9 mouse cellular contexts compared by ENCODE assay signal in the genomic region with DNA sequence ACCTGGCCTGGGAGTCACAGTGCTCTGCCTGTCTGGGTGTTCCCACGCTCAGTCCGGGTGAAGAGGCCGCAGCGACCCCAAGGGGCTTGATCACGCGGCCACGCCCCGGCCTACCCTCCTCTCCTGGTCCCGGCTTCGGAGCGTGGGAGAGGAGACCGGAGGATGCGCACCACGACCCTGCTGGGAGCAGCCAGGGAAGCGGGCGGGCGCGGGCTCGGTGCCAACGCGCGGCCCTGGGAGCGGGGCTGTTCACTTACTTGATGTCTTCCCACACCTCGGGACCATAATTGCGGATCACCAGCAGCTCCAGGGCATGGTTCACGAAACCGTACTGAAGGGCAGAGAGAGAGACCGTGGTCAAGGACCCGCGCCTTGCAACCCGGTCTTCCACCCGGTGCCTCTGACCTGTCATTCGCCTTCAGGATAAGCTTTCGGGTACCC. TPM values are rescaled to one million over a fixed set of nuclear protein-coding genes. Genes with fewer than 3 reads are reported as not detected.
DNase-seq lines count a peak whose midpoint lies in the region; ATAC-seq and TF ChIP-seq lines count a peak whose summit lies in the region.
"Had no signal": no experiment of that assay in that cellular context is flagged by ENCODE, and none has a peak within 500 bp of the region (broad histone marks: within the 10 kb centered on the region; RNA-seq: fewer than 3 reads in every experiment).

No protein-coding gene starts in this region.

- no peaks in the 10 kb centered on the region for H3K27me3 ChIP-seq in megakaryocyte, embryonic 14.5 days (replicated peaks)
- 0 out of 2 replicates have a peak, but pooled peaks cover 5% of the 10 kb centered on the region for H3K27me3 ChIP-seq in embryonic facial prominence, embryonic 14.5 days (replicated peaks; ENCODE audit: control insufficient read depth, insufficient read depth, low read length)
- no peaks in the 10 kb centered on the region for H3K27me3 ChIP-seq in kidney, adult 2 months (replicated peaks; ENCODE audit: control insufficient read depth, insufficient read depth, low read length)
- peaks cover 34% of the 10 kb centered on the region for H3K27me3 ChIP-seq in limb, embryonic 10.5 days (ENCODE audit: low read depth, poor library complexity, severe bottlenecking)
- no peaks in the 10 kb centered on the region for H3K27me3 ChIP-seq in midbrain, embryonic 12.5 days

- 1% methylated on average over 30 of the region's 34 CpGs for WGBS in embryonic facial prominence, embryonic 14.5 days
- 2% methylated on average over 34 of the region's 34 CpGs for WGBS in kidney, adult 2 months
- WGBS in limb, embryonic 10.5 days, result under 1% methylated on average over 34 of the region's 34 CpGs
- 1% methylated on average over 34 of the region's 34 CpGs for WGBS in midbrain, embryonic 12.5 days

- H3K9me3 ChIP-seq in megakaryocyte, embryonic 14.5 days, result no peaks in the 10 kb centered on the region
- no peaks in the 10 kb centered on the region for H3K9me3 ChIP-seq in embryonic facial prominence, embryonic 14.5 days (ENCODE audit: control insufficient read depth, low read length)
- H3K9me3 ChIP-seq in limb, embryonic 10.5 days (replicated peaks), result no peaks in the 10 kb centered on the region
- no peaks in the 10 kb centered on the region for H3K9me3 ChIP-seq in midbrain, embryonic 12.5 days

- peak overlapping the region; percentile 97 for H3K4me2 ChIP-seq in embryonic facial prominence, embryonic 14.5 days (ENCODE audit: low read depth, low read length)
- H3K4me2 ChIP-seq in midbrain, embryonic 12.5 days (replicated peaks), result peak overlapping the region; percentile 82

- no peak overlapping the region for H3K27ac ChIP-seq in embryonic facial prominence, embryonic 14.5 days (replicated peaks; ENCODE audit: low read depth, low read length)
- H3K27ac ChIP-seq in kidney, adult 2 months (ENCODE audit: insufficient read depth, low read depth, low read length), result no peak overlapping the region
- peak overlapping the region; percentile 46; the same call in 1 of the 2 replicates for H3K27ac ChIP-seq in limb, embryonic 10.5 days
- no peak overlapping the region for H3K27ac ChIP-seq in midbrain, embryonic 12.5 days (replicated peaks)
- H3K27ac ChIP-seq: macrophage had no signal

- TF ChIP-seq CTCF in kidney, adult 2 months (conservative IDR thresholded peaks at IDR 0.05; ENCODE audit: insufficient read depth, insufficient read length, low read depth, low read length), result no peak

- TF ChIP-seq POLR2A in kidney, adult 2 months (IDR thresholded peaks at IDR 0.05; ENCODE audit: low read depth, low read length), result no peak

- H3K4me1 ChIP-seq in megakaryocyte, embryonic 14.5 days, result peaks cover 73% of the 10 kb centered on the region
- 0 out of 2 replicates have a peak, but pooled peaks cover 5% of the 10 kb centered on the region for H3K4me1 ChIP-seq in embryonic facial prominence, embryonic 14.5 days (ENCODE audit: control insufficient read depth, insufficient read depth, low read length)
- H3K4me1 ChIP-seq in kidney, adult 2 months (ENCODE audit: control insufficient read depth, insufficient read depth, low read length), result no peaks in the 10 kb centered on the region
- H3K4me1 ChIP-seq in limb, embryonic 10.5 days, result peaks cover 12% of the 10 kb centered on the region
- H3K4me1 ChIP-seq in midbrain, embryonic 12.5 days, result 0 out of 2 replicates have a peak, but pooled peaks cover 3% of the 10 kb centered on the region

- H3K36me3 ChIP-seq in megakaryocyte, embryonic 14.5 days (replicated peaks; ENCODE audit: low read length), result peaks cover 8% of the 10 kb centered on the region
- H3K36me3 ChIP-seq in embryonic facial prominence, embryonic 14.5 days (ENCODE audit: control insufficient read depth, insufficient read depth, low read length), result no peaks in the 10 kb centered on the region
- H3K36me3 ChIP-seq in kidney, adult 2 months (ENCODE audit: control insufficient read depth, insufficient read depth, low read length), result no peaks in the 10 kb centered on the region
- no peaks in the 10 kb centered on the region for H3K36me3 ChIP-seq in limb, embryonic 10.5 days
- no peaks in the 10 kb centered on the region for H3K36me3 ChIP-seq in midbrain, embryonic 12.5 days

- no peak for ATAC-seq in megakaryocyte, adult 5-6 weeks (ENCODE audit: poor library complexity, severe bottlenecking)
- peak; percentile 47 for ATAC-seq in embryonic facial prominence, embryonic 14.5 days (ENCODE audit: low read depth)
- peak; percentile 69 for ATAC-seq in midbrain, embryonic 12.5 days (ENCODE audit: low FRiP score, low read depth)

- peak overlapping the region; percentile 93 for H3K4me3 ChIP-seq in megakaryocyte, embryonic 14.5 days (replicated peaks)
- peak overlapping the region; percentile 52 for H3K4me3 ChIP-seq in embryonic facial prominence, embryonic 14.5 days (ENCODE audit: low read depth, low read length)
- peak overlapping the region; percentile 56 for H3K4me3 ChIP-seq in kidney, adult 2 months (ENCODE audit: insufficient read depth, low read depth, low read length)
- peak overlapping the region; percentile 59 for H3K4me3 ChIP-seq in limb, embryonic 10.5 days
- H3K4me3 ChIP-seq in midbrain, embryonic 12.5 days, result peak overlapping the region; percentile 47

- H3K9ac ChIP-seq in embryonic facial prominence, embryonic 14.5 days (ENCODE audit: low read depth, low read length), result peak overlapping the region; percentile 58
- H3K9ac ChIP-seq in midbrain, embryonic 12.5 days (replicated peaks), result peak overlapping the region; percentile 65

- peak; percentile 59 for DNase-seq in embryonic facial prominence, embryonic 14.5 days (ENCODE audit: low spot score)
- peak; percentile 68 to 73 for DNase-seq in heart, adult 9 months (ENCODE audit: low spot score in 2 of 2)
- peak; percentile 40 for DNase-seq in kidney, adult 2 months
- peak; percentile 54 for DNase-seq in limb, embryonic 10.5 days (ENCODE audit: low spot score)
- DNase-seq in spleen, postnatal 4 days (ENCODE audit: low spot score in 2 of 2), result peak; percentile 15 to 63

RNA-seq across cellular contexts. Expression of gene Gucy1b1, which starts 0.7 kb away (rescaled TPM):
- polyA plus RNA-seq in megakaryocyte, embryonic 14.5 days (2012; ENCODE audit: insufficient read depth, low replicate concordance), result 3.2 TPM in 1 of 2 replicates, not detected in the other
- not detected in 2 replicates for total RNA-seq in megakaryocyte, adult 5-6 weeks (2015)
- total RNA-seq in megakaryocyte, adult 5-6 weeks (2017), result not detected in 2 replicates
- polyA plus RNA-seq in embryonic facial prominence, embryonic 14.5 days (2014; fragmentation: Nextera tagmentation; extraction: Ambion mirVana), result 16.3 and 16.7 TPM in 2 replicates
- 5.3 and 6.7 TPM in 2 replicates for polyA plus RNA-seq in kidney, adult 2 months (2012; rRNA removed)
- polyA plus RNA-seq in limb, embryonic 10.5 days (2016; fragmentation: Nextera tagmentation; extraction: Ambion mirVana), result 1.3 and 1.9 TPM in 2 replicates
- 11.0 and 11.1 TPM in 2 replicates for polyA plus RNA-seq in midbrain, embryonic 12.5 days (2016; fragmentation: Nextera tagmentation; extraction: Ambion mirVana)
